Mouse (Mus musculus): ENCODE measurements around the gene Pkd1l2. TPM values are rescaled to one million over a fixed set of nuclear protein-coding genes. Genes with fewer than 3 reads are reported as not detected.

Pkd1l2 gene
- total and polyA plus RNA-seq, 2 experiments from 2014 or later: under 0.01 to 0.17 TPM

DNA sequence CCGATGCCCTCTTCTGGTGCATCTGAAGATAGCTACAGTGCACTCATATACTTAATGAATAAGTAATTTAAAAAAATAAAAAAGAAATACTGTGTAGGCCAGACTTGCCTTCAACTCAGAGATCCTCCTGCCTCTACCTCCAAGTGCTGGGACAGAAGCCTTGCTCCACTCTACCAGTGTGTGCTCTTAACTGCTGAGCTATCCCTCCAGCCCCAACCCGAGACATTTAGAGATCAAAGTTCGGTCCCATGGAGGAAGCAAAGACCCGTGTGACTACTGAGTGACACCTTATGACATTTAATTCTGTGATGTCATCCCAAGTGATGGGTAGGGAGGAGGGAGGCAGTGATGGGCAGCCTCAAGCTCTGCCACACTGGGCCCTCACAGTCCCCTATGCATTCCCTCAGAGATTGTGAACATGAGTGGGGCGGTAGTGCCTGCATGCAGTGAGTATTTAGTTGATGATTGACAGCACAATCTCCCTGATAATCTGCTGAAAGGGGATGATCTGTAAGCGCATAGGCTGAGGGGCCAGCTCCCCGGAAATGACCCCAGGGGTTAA is 44.8 kb downstream of the Pkd1l2 start:
- Histone ChIP-seq H3K4me3 (ENCODE audit: low read depth, low read length) (no peak overlapping the region), H3K27ac (ENCODE audit: low read depth, low read length) (no peak overlapping the region), H3K36me3 (ENCODE audit: insufficient read depth, low read length) (no peaks in the 10 kb centered on the region), H3K4me1 (ENCODE audit: insufficient read depth, low read length) (peaks cover 11% of the 10 kb centered on the region), H3K9ac (replicated peaks; ENCODE audit: low read length, poor library complexity, severe bottlenecking) (no peak overlapping the region), H3K9me3 (ENCODE audit: low read length) (no peaks in the 10 kb centered on the region), H3K4me2 (ENCODE audit: low read depth, low read length, poor library complexity, severe bottlenecking) (no peak overlapping the region), H3K27me3 (ENCODE audit: insufficient read depth, low read length) (no peaks in the 10 kb centered on the region)
- TF ChIP-seq CTCF (IDR thresholded peaks at IDR 0.05): no peak
- WGBS: 78% methylated on average over 7 of the region's 7 CpGs
- ATAC-seq (ENCODE audit: low FRiP score): no peak
- DNase-seq (ENCODE audit: low spot score): no peak

DNA sequence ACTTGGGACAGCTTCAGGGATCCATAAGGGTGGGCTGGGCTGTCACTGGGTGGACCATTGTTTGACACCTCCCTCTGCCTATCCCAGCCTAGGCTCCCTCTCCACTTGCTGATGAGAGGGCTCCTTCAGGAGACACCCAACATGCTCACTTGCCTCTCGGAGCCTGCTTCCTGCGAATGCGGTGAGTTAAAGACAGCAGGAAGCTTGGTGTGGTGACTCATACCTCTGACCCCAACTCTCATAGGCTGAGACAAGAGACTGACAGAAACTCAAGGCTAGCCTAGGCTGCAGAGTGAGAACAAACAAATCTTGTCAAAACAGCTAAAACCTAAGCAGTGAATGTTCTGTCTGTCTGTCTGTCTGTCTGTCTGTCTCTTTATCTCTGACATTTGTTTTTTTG is 48.9 kb downstream of the Pkd1l2 start:
- DNase-seq (ENCODE audit: low spot score) (no peak), ATAC-seq (ENCODE audit: low FRiP score) (no peak)
- Histone ChIP-seq H3K4me2 (ENCODE audit: low read depth, low read length, poor library complexity, severe bottlenecking) (no peak overlapping the region), H3K9me3 (ENCODE audit: low read length) (no peaks in the 10 kb centered on the region), H3K27me3 (ENCODE audit: insufficient read depth, low read length) (no peaks in the 10 kb centered on the region), H3K9ac (replicated peaks; ENCODE audit: low read length, poor library complexity, severe bottlenecking) (no peak overlapping the region), H3K4me1 (ENCODE audit: insufficient read depth, low read length) (no peaks in the 10 kb centered on the region), H3K27ac (ENCODE audit: low read depth, low read length) (no peak overlapping the region), H3K4me3 (ENCODE audit: low read depth, low read length) (no peak overlapping the region), H3K36me3 (ENCODE audit: insufficient read depth, low read length) (no peaks in the 10 kb centered on the region)
- WGBS: 93% methylated on average over 3 of the region's 3 CpGs
- TF ChIP-seq CTCF (IDR thresholded peaks at IDR 0.05): no peak

DNA sequence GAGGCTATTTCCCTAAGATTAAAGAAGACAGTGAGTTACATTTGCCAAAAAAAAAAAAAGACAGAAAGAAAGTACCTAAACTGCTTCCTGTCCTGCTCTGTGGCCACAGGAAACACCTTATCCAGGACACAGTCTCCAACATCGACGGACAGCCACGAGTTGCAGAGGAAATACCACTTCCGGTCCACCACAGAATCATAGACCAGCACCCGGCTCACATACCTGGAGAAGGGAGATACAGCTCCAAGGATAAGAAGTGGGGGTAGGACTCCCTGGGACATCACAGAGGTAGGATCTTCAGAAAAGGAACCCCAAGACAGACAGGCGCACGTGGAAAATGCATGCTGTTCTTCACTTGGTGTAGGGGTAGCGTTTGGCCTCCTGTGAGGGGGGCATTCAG is 49.6 kb downstream of the Pkd1l2 start:
- no peak for ATAC-seq (ENCODE audit: low FRiP score)
- 87% methylated on average over 8 of the region's 8 CpGs for WGBS
- DNase-seq (ENCODE audit: low spot score): no peak

DNA sequence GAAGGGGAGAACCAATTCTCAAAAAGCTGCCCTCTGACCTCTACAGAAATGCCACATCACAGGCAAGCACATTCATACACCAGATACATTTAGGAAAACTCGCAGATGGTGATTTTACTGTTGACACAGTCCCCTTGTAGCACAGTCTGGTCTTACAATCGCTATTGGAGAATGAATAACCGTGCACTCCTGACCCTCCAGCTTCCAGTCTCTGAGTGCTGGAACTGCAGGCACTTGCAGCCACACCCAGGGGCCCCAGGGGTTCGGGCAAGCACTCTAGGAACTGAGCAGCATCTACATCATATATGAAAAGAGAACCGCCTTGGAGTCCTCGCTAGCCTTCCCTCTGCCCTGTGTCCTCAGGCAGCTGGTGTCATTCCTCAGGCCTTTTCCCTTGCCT is 50.8 kb downstream of the Pkd1l2 start:
- ATAC-seq (ENCODE audit: low FRiP score): no peak
- Histone ChIP-seq H3K9me3 (ENCODE audit: low read length) (no peaks in the 10 kb centered on the region), H3K4me2 (ENCODE audit: low read depth, low read length, poor library complexity, severe bottlenecking) (no peak overlapping the region), H3K27ac (ENCODE audit: low read depth, low read length) (no peak overlapping the region), H3K9ac (replicated peaks; ENCODE audit: low read length, poor library complexity, severe bottlenecking) (no peak overlapping the region), H3K27me3 (ENCODE audit: insufficient read depth, low read length) (no peaks in the 10 kb centered on the region), H3K4me1 (ENCODE audit: insufficient read depth, low read length) (no peaks in the 10 kb centered on the region), H3K36me3 (ENCODE audit: insufficient read depth, low read length) (no peaks in the 10 kb centered on the region), H3K4me3 (ENCODE audit: low read depth, low read length) (no peak overlapping the region)
- WGBS: 77% methylated on average over 6 of the region's 6 CpGs
- no peak for TF ChIP-seq CTCF (IDR thresholded peaks at IDR 0.05)
- no peak for DNase-seq (ENCODE audit: low spot score)

More for the DNA sequence above, 49.6 kb downstream of the Pkd1l2 start:
- H3K9me3 ChIP-seq (ENCODE audit: low read length): no peaks in the 10 kb centered on the region
- no peak for TF ChIP-seq CTCF (IDR thresholded peaks at IDR 0.05)
- H3K27ac ChIP-seq (ENCODE audit: low read depth, low read length): no peak overlapping the region
- no peaks in the 10 kb centered on the region for H3K4me1 ChIP-seq (ENCODE audit: insufficient read depth, low read length)
- no peak overlapping the region for H3K4me3 ChIP-seq (ENCODE audit: low read depth, low read length)
- no peaks in the 10 kb centered on the region for H3K36me3 ChIP-seq (ENCODE audit: insufficient read depth, low read length)
- H3K27me3 ChIP-seq (ENCODE audit: insufficient read depth, low read length): no peaks in the 10 kb centered on the region
- H3K9ac ChIP-seq (replicated peaks; ENCODE audit: low read length, poor library complexity, severe bottlenecking): no peak overlapping the region
- H3K4me2 ChIP-seq (ENCODE audit: low read depth, low read length, poor library complexity, severe bottlenecking): no peak overlapping the region

DNA sequence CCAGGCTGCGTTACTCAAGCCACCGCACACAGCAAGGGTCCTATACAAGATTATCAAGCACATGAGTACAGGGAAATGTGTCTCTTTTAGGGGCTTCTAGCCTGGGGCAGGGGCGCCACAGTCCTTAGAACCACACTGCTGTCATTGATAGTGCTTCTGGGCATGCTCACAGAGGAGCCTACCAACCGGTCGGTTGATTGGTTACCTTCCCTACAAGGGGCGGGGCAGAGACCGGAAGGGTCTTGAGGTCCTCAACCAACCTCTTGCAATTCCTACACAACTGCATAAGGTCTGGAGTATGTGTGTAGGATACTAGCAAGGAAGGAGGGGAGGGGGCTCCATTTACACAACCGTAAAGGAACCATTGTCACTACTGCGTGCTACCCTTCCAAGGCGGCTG is 53.6 kb downstream of the Pkd1l2 start:
- Histone ChIP-seq H3K9ac (replicated peaks; ENCODE audit: low read length, poor library complexity, severe bottlenecking) (no peak overlapping the region), H3K9me3 (ENCODE audit: low read length) (no peaks in the 10 kb centered on the region), H3K36me3 (ENCODE audit: insufficient read depth, low read length) (no peaks in the 10 kb centered on the region), H3K27me3 (ENCODE audit: insufficient read depth, low read length) (no peaks in the 10 kb centered on the region), H3K4me1 (ENCODE audit: insufficient read depth, low read length) (no peaks in the 10 kb centered on the region), H3K4me2 (ENCODE audit: low read depth, low read length, poor library complexity, severe bottlenecking) (no peak overlapping the region), H3K27ac (ENCODE audit: low read depth, low read length) (no peak overlapping the region), H3K4me3 (ENCODE audit: low read depth, low read length) (no peak overlapping the region)
- WGBS: 94% methylated on average over 10 of the region's 10 CpGs
- no peak for ATAC-seq (ENCODE audit: low FRiP score)
- TF ChIP-seq CTCF (IDR thresholded peaks at IDR 0.05): no peak
- no peak for DNase-seq (ENCODE audit: low spot score)

DNA sequence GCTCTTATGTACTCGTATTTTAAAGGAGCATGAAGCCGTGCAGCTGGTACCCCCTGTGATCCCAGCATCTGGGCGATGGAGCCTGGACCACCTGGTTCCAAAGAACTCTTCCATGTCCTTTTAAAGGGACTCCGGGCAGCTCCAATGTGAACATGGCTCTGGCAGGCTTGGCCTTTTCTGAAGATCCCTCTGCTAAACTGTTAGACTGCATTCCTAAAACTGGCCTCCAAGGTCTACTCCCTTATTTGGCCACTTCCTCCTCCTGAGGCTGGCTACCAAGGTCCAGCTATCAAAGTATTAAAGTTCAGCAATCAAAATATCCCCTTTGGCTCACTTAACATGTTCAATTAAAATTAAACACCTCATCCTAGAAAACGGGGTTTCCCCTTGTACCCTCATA is 54.6 kb downstream of the Pkd1l2 start:
- Histone ChIP-seq H3K9me3 (ENCODE audit: low read length) (no peaks in the 10 kb centered on the region), H3K27me3 (ENCODE audit: insufficient read depth, low read length) (no peaks in the 10 kb centered on the region), H3K36me3 (ENCODE audit: insufficient read depth, low read length) (no peaks in the 10 kb centered on the region), H3K4me1 (ENCODE audit: insufficient read depth, low read length) (no peaks in the 10 kb centered on the region), H3K27ac (ENCODE audit: low read depth, low read length) (no peak overlapping the region), H3K4me3 (ENCODE audit: low read depth, low read length) (no peak overlapping the region), H3K4me2 (ENCODE audit: low read depth, low read length, poor library complexity, severe bottlenecking) (no peak overlapping the region), H3K9ac (replicated peaks; ENCODE audit: low read length, poor library complexity, severe bottlenecking) (no peak overlapping the region)
- WGBS: 93% methylated on average over 5 of the region's 5 CpGs
- DNase-seq (ENCODE audit: low spot score): no peak
- TF ChIP-seq CTCF (IDR thresholded peaks at IDR 0.05): no peak
- no peak for ATAC-seq (ENCODE audit: low FRiP score)
